9 mouse cellular contexts compared by ENCODE assay signal in the genomic region with DNA sequence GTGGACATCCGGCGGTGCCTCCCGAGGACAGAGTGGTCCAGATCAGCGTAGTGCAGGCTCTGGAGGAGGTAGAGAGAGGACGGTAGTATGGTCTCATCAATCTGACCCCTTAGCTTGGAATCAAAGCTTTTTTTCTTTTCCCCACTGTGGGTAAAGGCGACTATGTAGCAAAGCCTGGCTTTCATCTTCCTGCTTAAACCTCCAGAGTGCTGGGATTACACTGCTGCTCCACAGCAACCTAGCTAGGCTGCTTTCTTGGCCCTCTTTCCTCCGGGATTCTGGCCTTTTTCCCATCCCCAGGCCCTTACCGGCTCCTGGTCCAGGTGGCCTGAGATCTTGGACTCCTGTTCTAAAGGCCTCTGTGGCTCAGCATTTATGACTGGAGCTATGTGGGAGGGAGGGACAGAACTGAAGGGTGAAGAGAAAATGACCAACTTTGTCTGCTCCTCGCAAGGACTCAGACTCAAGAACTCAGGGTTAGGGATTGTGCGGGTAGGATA. TPM values are rescaled to one million over a fixed set of nuclear protein-coding genes. Genes with fewer than 3 reads are reported as not detected.
DNase-seq lines count a peak whose midpoint lies in the region; ATAC-seq lines count a peak whose summit lies in the region.
"Had no signal": no experiment of that assay in that cellular context is flagged by ENCODE, and none has a peak within 500 bp of the region (broad histone marks: within the 10 kb centered on the region; RNA-seq: fewer than 3 reads in every experiment).

No protein-coding gene starts in this region.

- peak overlapping the region; percentile 71 for H3K4me2 ChIP-seq in lung, embryonic 15.5 days
- peak overlapping the region; percentile 55; the same call in 1 of the 2 replicates for H3K4me2 ChIP-seq in hindbrain, embryonic 15.5 days
- peak overlapping the region; percentile 61 for H3K4me2 ChIP-seq in neural tube, embryonic 12.5 days (replicated peaks)

- H3K4me1 ChIP-seq in lung, embryonic 15.5 days: peaks cover 32% of the 10 kb centered on the region
- H3K4me1 ChIP-seq in hindbrain, embryonic 15.5 days (replicated peaks): peaks cover 33% of the 10 kb centered on the region
- peaks cover 31% of the 10 kb centered on the region for H3K4me1 ChIP-seq in neural tube, embryonic 12.5 days

- no peak overlapping the region; the same call in 1 of the 2 replicates for H3K9ac ChIP-seq in lung, embryonic 15.5 days
- H3K9ac ChIP-seq in hindbrain, embryonic 15.5 days: no peak overlapping the region
- no peak overlapping the region for H3K9ac ChIP-seq in neural tube, embryonic 12.5 days

- peak overlapping the region; percentile 38 for H3K4me3 ChIP-seq in lung, embryonic 15.5 days
- no peak overlapping the region for H3K4me3 ChIP-seq in hindbrain, embryonic 15.5 days
- peak overlapping the region; percentile 26; the same call in 1 of the 2 replicates for H3K4me3 ChIP-seq in neural tube, embryonic 12.5 days

- peak overlapping the region; percentile 91 for H3K27ac ChIP-seq in lung, embryonic 15.5 days
- no peak overlapping the region for H3K27ac ChIP-seq in hindbrain, embryonic 15.5 days (replicated peaks)
- no peak overlapping the region for H3K27ac ChIP-seq in neural tube, embryonic 12.5 days

- WGBS in lung, embryonic 15.5 days: 34% methylated on average over 10 of the region's 10 CpGs
- 37% methylated on average over 10 of the region's 10 CpGs for WGBS in hindbrain, embryonic 15.5 days
- 32% methylated on average over 10 of the region's 10 CpGs for WGBS in neural tube, embryonic 12.5 days

- peaks cover 13% of the 10 kb centered on the region for H3K27me3 ChIP-seq in lung, embryonic 15.5 days
- peaks cover 34% of the 10 kb centered on the region for H3K27me3 ChIP-seq in hindbrain, embryonic 15.5 days
- peaks cover 26% of the 10 kb centered on the region for H3K27me3 ChIP-seq in neural tube, embryonic 12.5 days (replicated peaks)

- peak; percentile 82 for DNase-seq in cerebellum, adult 11-12 months
- no peak for DNase-seq in lung, postnatal 25 days (ENCODE audit: low spot score)
- no peak for DNase-seq in spleen, postnatal 14 days (ENCODE audit: low spot score in 2 of 2)
- no peak for DNase-seq in spleen, adult 18-20 months

- no peaks in the 10 kb centered on the region for H3K9me3 ChIP-seq in lung, embryonic 15.5 days
- no peaks in the 10 kb centered on the region for H3K9me3 ChIP-seq in hindbrain, embryonic 15.5 days
- no peaks in the 10 kb centered on the region for H3K9me3 ChIP-seq in neural tube, embryonic 12.5 days

- no peak for ATAC-seq in cerebellum, adult (ENCODE audit: insufficient number of reproducible peaks, low FRiP score, low TSS enrichment)
- ATAC-seq in lung, embryonic 15.5 days (ENCODE audit: borderline replicate concordance, extremely low read depth, low FRiP score, low TSS enrichment): no peak
- ATAC-seq in hindbrain, embryonic 15.5 days (ENCODE audit: low FRiP score, low read depth): no peak
- ATAC-seq in neural tube, embryonic 12.5 days (ENCODE audit: low FRiP score, low read depth): no peak

- peaks cover 20% of the 10 kb centered on the region for H3K36me3 ChIP-seq in lung, embryonic 15.5 days
- peaks cover 8% of the 10 kb centered on the region; the same call in 1 of the 2 replicates for H3K36me3 ChIP-seq in hindbrain, embryonic 15.5 days
- H3K36me3 ChIP-seq in neural tube, embryonic 12.5 days: peaks cover 27% of the 10 kb centered on the region

RNA-seq across cellular contexts. Expression of a gene that starts 0.8 kb away (rescaled TPM):
- polyA plus RNA-seq in lung, embryonic 15.5 days (2015; fragmentation: Nextera tagmentation; extraction: Ambion mirVana): 0.36 and 0.39 TPM in 2 replicates
- 0.18 TPM in 1 of 2 replicates, not detected in the other for polyA plus RNA-seq in hindbrain, embryonic 15.5 days (2015; fragmentation: Nextera tagmentation; extraction: Ambion mirVana)
- not detected in 2 replicates for polyA plus RNA-seq in neural tube, embryonic 12.5 days (2016; fragmentation: Nextera tagmentation; extraction: Ambion mirVana)
- polyA plus RNA-seq: activated CD4-positive, CD25-positive, alpha-beta regulatory T cell, adult 4 months had no signal

RNA-seq across cellular contexts. Expression of a gene that starts 1.6 kb away (rescaled TPM):
- 0.67 and 0.93 TPM in 2 replicates for polyA plus RNA-seq in lung, embryonic 15.5 days (2015; fragmentation: Nextera tagmentation; extraction: Ambion mirVana)
- polyA plus RNA-seq in hindbrain, embryonic 15.5 days (2015; fragmentation: Nextera tagmentation; extraction: Ambion mirVana): 0.22 and 0.25 TPM in 2 replicates
- polyA plus RNA-seq in neural tube, embryonic 12.5 days (2016; fragmentation: Nextera tagmentation; extraction: Ambion mirVana): 0.81 and 0.88 TPM in 2 replicates
- polyA plus RNA-seq: activated CD4-positive, CD25-positive, alpha-beta regulatory T cell, adult 4 months had no signal

RNA-seq across cellular contexts. Expression of a gene that starts 5.6 kb away (rescaled TPM):
- polyA plus RNA-seq in lung, embryonic 15.5 days (2015; fragmentation: Nextera tagmentation; extraction: Ambion mirVana): 330 and 333 TPM in 2 replicates
- 349 and 367 TPM in 2 replicates for polyA plus RNA-seq in hindbrain, embryonic 15.5 days (2015; fragmentation: Nextera tagmentation; extraction: Ambion mirVana)
- 564 and 591 TPM in 2 replicates for polyA plus RNA-seq in neural tube, embryonic 12.5 days (2016; fragmentation: Nextera tagmentation; extraction: Ambion mirVana)

RNA-seq across cellular contexts. Expression of a gene that starts 12.3 kb away (rescaled TPM):
- polyA plus RNA-seq in lung, embryonic 15.5 days (2015; fragmentation: Nextera tagmentation; extraction: Ambion mirVana): 0.96 and 1.2 TPM in 2 replicates
- polyA plus RNA-seq in hindbrain, embryonic 15.5 days (2015; fragmentation: Nextera tagmentation; extraction: Ambion mirVana): 0.43 and 0.53 TPM in 2 replicates
- 0.38 and 0.57 TPM in 2 replicates for polyA plus RNA-seq in neural tube, embryonic 12.5 days (2016; fragmentation: Nextera tagmentation; extraction: Ambion mirVana)
- polyA plus RNA-seq: activated CD4-positive, CD25-positive, alpha-beta regulatory T cell, adult 4 months had no signal

RNA-seq across cellular contexts. Expression of a gene that starts 13.4 kb away (rescaled TPM):
- 5.2 and 6.7 TPM in 2 replicates for polyA plus RNA-seq in lung, embryonic 15.5 days (2015; fragmentation: Nextera tagmentation; extraction: Ambion mirVana)
- polyA plus RNA-seq in hindbrain, embryonic 15.5 days (2015; fragmentation: Nextera tagmentation; extraction: Ambion mirVana): 1.2 and 1.8 TPM in 2 replicates
- 1.9 and 2.2 TPM in 2 replicates for polyA plus RNA-seq in neural tube, embryonic 12.5 days (2016; fragmentation: Nextera tagmentation; extraction: Ambion mirVana)
- polyA plus RNA-seq: activated CD4-positive, CD25-positive, alpha-beta regulatory T cell, adult 4 months had no signal
